Mouse (Mus musculus): Measurements from ENCODE around the gene Dync2li1. TPM values are rescaled to one million over a fixed set of nuclear protein-coding genes. Genes with fewer than 3 reads are reported as not detected.
A peak's percentile ranks its signal among the peaks of the same experiment; 100 is the strongest.

Gene Dync2li1
- polyA plus RNA-seq, 1 experiment from 2014 or later = 31.9 TPM

DNA sequence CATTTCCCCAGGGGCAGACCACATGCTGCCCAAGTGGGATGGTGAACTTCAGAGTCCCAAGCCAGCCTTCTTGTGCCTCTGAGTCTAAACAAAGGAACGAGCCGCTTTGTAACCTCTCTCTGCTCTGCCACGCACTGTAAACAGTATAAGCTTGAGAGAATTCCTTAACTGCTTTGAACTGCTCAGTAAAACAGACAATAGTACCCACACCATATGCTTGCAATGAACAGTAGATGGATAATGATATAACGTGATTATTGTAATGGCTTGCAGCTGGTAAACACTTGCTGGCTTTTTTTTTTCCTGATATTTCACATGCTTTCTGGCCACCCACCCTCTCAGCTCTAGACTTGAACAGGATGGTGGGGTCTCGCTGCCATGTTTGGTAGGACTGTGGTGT is 61.7 kb downstream of the Dync2li1 start:
- no peak overlapping the region for H3K4me2 ChIP-seq (ENCODE audit: low read length)
- ATAC-seq (ENCODE audit: low FRiP score, low TSS enrichment) (no peak), DNase-seq (no peak)
- H3K27ac ChIP-seq (replicated peaks; ENCODE audit: low read depth, low read length) = no peak overlapping the region
- no peaks in the 10 kb centered on the region for H3K36me3 ChIP-seq (ENCODE audit: control insufficient read depth, insufficient read depth, low read length)
- H3K9me3 ChIP-seq (ENCODE audit: control insufficient read depth, low read length) = no peaks in the 10 kb centered on the region
- no peak overlapping the region for H3K9ac ChIP-seq (replicated peaks; ENCODE audit: low read length)
- no peaks in the 10 kb centered on the region for H3K27me3 ChIP-seq (ENCODE audit: control insufficient read depth, insufficient read depth, low read length)
- H3K4me1 ChIP-seq (ENCODE audit: control insufficient read depth, insufficient read depth, low read length) = no peaks in the 10 kb centered on the region
- WGBS = 78% methylated on average over 5 of the region's 5 CpGs
- no peak overlapping the region for H3K4me3 ChIP-seq (replicated peaks; ENCODE audit: low read depth, low read length)

DNA sequence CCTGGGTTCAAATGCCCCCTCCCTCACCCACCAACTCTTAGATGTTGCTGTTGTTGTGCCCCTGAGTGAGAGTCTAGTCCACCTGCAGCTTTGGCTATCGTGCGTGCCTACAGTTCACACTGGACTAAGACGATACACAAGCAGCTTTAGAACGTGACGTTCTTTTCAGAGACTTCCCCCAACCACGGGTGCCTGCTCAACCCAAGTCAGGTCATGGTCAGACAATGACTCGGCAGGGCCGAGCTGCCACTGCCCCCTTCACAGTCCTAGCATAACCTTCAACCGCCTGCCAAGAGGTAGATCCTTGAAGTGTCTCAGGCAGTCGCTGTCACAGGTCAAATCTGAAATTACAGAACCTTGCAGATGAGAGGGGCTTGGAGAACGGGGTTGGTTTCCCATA is 62.5 kb downstream of the Dync2li1 start:
- no peak overlapping the region for H3K9ac ChIP-seq (replicated peaks; ENCODE audit: low read length)
- WGBS = 90% methylated on average over 11 of the region's 11 CpGs
- H3K27ac ChIP-seq (replicated peaks; ENCODE audit: low read depth, low read length) = no peak overlapping the region

DNA sequence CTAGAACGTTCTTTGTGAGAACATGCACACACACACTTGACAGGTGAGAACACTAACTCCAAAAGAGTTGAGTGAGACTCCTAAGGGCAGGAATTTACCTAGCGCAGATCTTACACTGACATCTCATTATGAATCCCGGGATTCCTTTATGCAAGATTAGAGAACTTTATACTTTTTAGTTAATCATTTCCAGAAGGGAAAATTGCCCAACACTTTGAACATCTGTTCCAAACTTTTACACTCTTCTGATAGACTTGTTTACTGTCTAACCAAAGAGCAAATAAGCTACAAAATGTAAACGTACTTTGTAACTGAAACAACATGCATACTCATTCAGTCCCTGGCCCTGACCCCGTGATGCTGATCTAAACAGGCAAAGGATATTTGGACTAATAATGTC is 63.0 kb downstream of the Dync2li1 start:
- Histone ChIP-seq H3K36me3 (ENCODE audit: control insufficient read depth, insufficient read depth, low read length) (no peaks in the 10 kb centered on the region), H3K4me1 (ENCODE audit: control insufficient read depth, insufficient read depth, low read length) (no peaks in the 10 kb centered on the region), H3K9me3 (ENCODE audit: control insufficient read depth, low read length) (no peaks in the 10 kb centered on the region), H3K4me2 (ENCODE audit: low read length) (no peak overlapping the region), H3K4me3 (replicated peaks; ENCODE audit: low read depth, low read length) (no peak overlapping the region), H3K27me3 (ENCODE audit: control insufficient read depth, insufficient read depth, low read length) (no peaks in the 10 kb centered on the region), H3K9ac (replicated peaks; ENCODE audit: low read length) (no peak overlapping the region), H3K27ac (replicated peaks; ENCODE audit: low read depth, low read length) (no peak overlapping the region)
- ATAC-seq (ENCODE audit: low FRiP score, low TSS enrichment) (no peak), DNase-seq (no peak)
- 87% methylated on average over 5 of the region's 5 CpGs for WGBS

More for the DNA sequence above, 62.5 kb downstream of the Dync2li1 start:
- H3K4me2 ChIP-seq (ENCODE audit: low read length) = no peak overlapping the region
- H3K36me3 ChIP-seq (ENCODE audit: control insufficient read depth, insufficient read depth, low read length) = no peaks in the 10 kb centered on the region
- ATAC-seq (ENCODE audit: low FRiP score, low TSS enrichment) (no peak), DNase-seq (no peak)
- no peaks in the 10 kb centered on the region for H3K9me3 ChIP-seq (ENCODE audit: control insufficient read depth, low read length)
- no peak overlapping the region for H3K4me3 ChIP-seq (replicated peaks; ENCODE audit: low read depth, low read length)
- H3K27me3 ChIP-seq (ENCODE audit: control insufficient read depth, insufficient read depth, low read length) = no peaks in the 10 kb centered on the region
- no peaks in the 10 kb centered on the region for H3K4me1 ChIP-seq (ENCODE audit: control insufficient read depth, insufficient read depth, low read length)

DNA sequence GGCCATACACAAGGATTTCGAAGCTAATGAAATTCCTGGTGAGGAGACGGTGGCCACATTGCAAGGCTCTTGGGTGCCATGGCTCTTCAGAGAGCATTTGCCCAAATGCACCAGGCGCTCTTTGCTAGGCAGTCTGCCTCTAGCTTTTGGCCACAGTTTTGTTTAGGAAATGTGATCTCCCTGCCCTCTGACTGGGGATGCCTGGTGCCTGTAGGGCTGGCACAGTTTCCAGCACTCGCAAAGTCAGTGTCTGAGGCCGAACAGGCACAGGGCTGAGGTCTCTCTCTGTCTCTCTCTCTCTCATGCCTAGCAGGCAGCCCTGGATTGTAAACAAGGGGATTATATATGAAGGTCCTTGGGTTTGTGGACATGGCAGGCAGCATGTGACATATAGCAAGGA is 63.8 kb downstream of the Dync2li1 start:
- H3K4me1 ChIP-seq (ENCODE audit: control insufficient read depth, insufficient read depth, low read length) = no peaks in the 10 kb centered on the region
- no peaks in the 10 kb centered on the region for H3K9me3 ChIP-seq (ENCODE audit: control insufficient read depth, low read length)
- no peak overlapping the region for H3K4me3 ChIP-seq (replicated peaks; ENCODE audit: low read depth, low read length)
- DNase-seq = no peak
- H3K36me3 ChIP-seq (ENCODE audit: control insufficient read depth, insufficient read depth, low read length) = no peaks in the 10 kb centered on the region
- H3K27me3 ChIP-seq (ENCODE audit: control insufficient read depth, insufficient read depth, low read length) = no peaks in the 10 kb centered on the region
- no peak overlapping the region for H3K4me2 ChIP-seq (ENCODE audit: low read length)
- ATAC-seq (ENCODE audit: low FRiP score, low TSS enrichment) = no peak
- WGBS = 89% methylated on average over 5 of the region's 5 CpGs
- H3K9ac ChIP-seq (replicated peaks; ENCODE audit: low read length) = no peak overlapping the region
- no peak overlapping the region for H3K27ac ChIP-seq (replicated peaks; ENCODE audit: low read depth, low read length)

DNA sequence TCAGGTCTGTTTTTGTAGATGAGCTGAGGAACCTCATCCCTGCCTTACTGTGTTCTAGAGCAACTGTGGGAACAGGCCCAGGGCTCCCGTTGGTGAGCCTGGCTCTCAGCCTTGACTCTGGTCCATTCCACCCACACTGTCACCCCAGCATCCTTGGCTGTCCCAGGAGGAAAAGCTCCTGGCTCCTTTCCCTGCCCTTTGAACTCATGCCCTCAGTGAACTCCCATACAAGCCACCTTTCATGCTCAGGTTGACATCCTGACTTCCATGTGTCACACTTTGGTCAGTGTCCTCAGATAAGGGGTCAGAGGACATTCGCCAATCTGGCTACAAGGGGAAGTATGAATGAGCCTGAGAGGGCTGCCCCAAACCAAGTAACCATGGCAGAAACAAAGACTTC is 67.4 kb downstream of the Dync2li1 start:
- WGBS = 77% methylated on average over 2 of the region's 2 CpGs
- no peaks in the 10 kb centered on the region for H3K27me3 ChIP-seq (ENCODE audit: control insufficient read depth, insufficient read depth, low read length)
- H3K9me3 ChIP-seq (ENCODE audit: control insufficient read depth, low read length) = no peaks in the 10 kb centered on the region
- no peaks in the 10 kb centered on the region for H3K36me3 ChIP-seq (ENCODE audit: control insufficient read depth, insufficient read depth, low read length)
- no peaks in the 10 kb centered on the region for H3K4me1 ChIP-seq (ENCODE audit: control insufficient read depth, insufficient read depth, low read length)
- DNase-seq (no peak), ATAC-seq (ENCODE audit: low FRiP score, low TSS enrichment) (no peak)
- H3K27ac ChIP-seq (replicated peaks; ENCODE audit: low read depth, low read length) = no peak overlapping the region
- H3K4me2 ChIP-seq (ENCODE audit: low read length) = no peak overlapping the region
- H3K4me3 ChIP-seq (replicated peaks; ENCODE audit: low read depth, low read length) = no peak overlapping the region
- no peak overlapping the region for H3K9ac ChIP-seq (replicated peaks; ENCODE audit: low read length)

DNA sequence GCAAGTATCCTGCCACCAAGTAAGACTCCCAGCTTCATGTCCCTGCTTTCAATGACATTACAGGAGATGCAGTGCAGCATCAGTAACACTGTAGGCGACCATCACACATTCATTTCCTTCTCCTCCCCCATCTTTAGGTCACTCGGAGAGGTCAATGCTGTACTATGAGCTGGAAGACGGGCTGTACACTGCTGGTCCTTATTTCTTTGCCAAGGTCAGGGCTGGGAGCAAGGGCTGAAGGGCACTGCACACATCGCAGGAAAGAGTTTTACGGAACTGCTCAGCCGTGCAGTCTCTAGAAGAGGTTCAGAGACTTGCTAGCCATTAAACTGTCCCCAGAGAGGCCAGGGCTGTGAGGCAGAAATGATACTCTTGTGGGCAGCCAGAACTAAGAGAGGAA is 70.2 kb downstream of the Dync2li1 start:
- DNase-seq = no peak

DNA sequence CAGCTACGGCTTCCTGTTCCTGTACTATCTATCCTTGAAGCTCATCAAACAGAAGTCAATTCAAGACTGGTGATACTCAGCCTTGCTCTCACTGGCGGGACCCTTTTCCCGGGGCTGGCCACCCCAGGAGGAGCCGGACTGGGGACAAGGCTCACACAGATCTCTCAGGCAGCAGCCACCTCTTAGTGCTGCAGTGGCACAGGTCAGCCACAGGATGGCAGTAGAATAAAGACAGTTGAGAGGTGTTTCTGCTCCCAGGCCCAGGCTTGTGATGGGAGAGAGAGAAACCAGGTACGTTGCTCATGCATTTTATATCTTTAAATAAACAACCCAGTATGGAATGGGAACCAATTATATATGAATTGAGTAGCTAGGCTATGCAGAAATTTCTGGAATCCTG is 72.4 kb downstream of the Dync2li1 start:
- H3K4me3 ChIP-seq (replicated peaks; ENCODE audit: low read depth, low read length) = no peak overlapping the region
- peaks cover 7% of the 10 kb centered on the region; the same call in 1 of the 2 replicates for H3K4me1 ChIP-seq (ENCODE audit: control insufficient read depth, insufficient read depth, low read length)
- ATAC-seq (ENCODE audit: low FRiP score, low TSS enrichment) (peak; percentile 64; the same call in 1 of the 2 replicates), DNase-seq (peak; percentile 85)
- H3K4me2 ChIP-seq (ENCODE audit: low read length) = no peak overlapping the region
- no peak overlapping the region for H3K9ac ChIP-seq (replicated peaks; ENCODE audit: low read length)
- no peaks in the 10 kb centered on the region for H3K9me3 ChIP-seq (ENCODE audit: control insufficient read depth, low read length)
- 26% methylated on average over 5 of the region's 5 CpGs for WGBS
- H3K36me3 ChIP-seq (ENCODE audit: control insufficient read depth, insufficient read depth, low read length) = no peaks in the 10 kb centered on the region
- H3K27ac ChIP-seq (replicated peaks; ENCODE audit: low read depth, low read length) = no peak overlapping the region
- no peaks in the 10 kb centered on the region for H3K27me3 ChIP-seq (ENCODE audit: control insufficient read depth, insufficient read depth, low read length)

More for the DNA sequence above, 70.2 kb downstream of the Dync2li1 start:
- H3K36me3 ChIP-seq (ENCODE audit: control insufficient read depth, insufficient read depth, low read length) = no peaks in the 10 kb centered on the region
- no peaks in the 10 kb centered on the region for H3K27me3 ChIP-seq (ENCODE audit: control insufficient read depth, insufficient read depth, low read length)
- no peak for ATAC-seq (ENCODE audit: low FRiP score, low TSS enrichment)
- H3K4me1 ChIP-seq (ENCODE audit: control insufficient read depth, insufficient read depth, low read length) = no peaks in the 10 kb centered on the region
- no peak overlapping the region for H3K27ac ChIP-seq (replicated peaks; ENCODE audit: low read depth, low read length)
- no peak overlapping the region for H3K4me2 ChIP-seq (ENCODE audit: low read length)
- 70% methylated on average over 6 of the region's 6 CpGs for WGBS
- no peak overlapping the region for H3K9ac ChIP-seq (replicated peaks; ENCODE audit: low read length)
- no peaks in the 10 kb centered on the region for H3K9me3 ChIP-seq (ENCODE audit: control insufficient read depth, low read length)
- no peak overlapping the region for H3K4me3 ChIP-seq (replicated peaks; ENCODE audit: low read depth, low read length)

Other genes with a start within 250 kb of the Dync2li1 start
- gene Thada, start 160.3 kb upstream of the Dync2li1 start, polyA plus RNA-seq (2014; fragmentation: Nextera tagmentation; extraction: Ambion mirVana) = 7.0 and 9.5 TPM in 2 replicates
- 1.8 and 3.4 TPM in 2 replicates for gene Plekhh2, start 114.6 kb upstream of the Dync2li1 start, polyA plus RNA-seq (2014; fragmentation: Nextera tagmentation; extraction: Ambion mirVana)
- 0.09 TPM in 2 replicates for gene Abcg8, start 49.8 kb downstream of the Dync2li1 start, polyA plus RNA-seq (2014; fragmentation: Nextera tagmentation; extraction: Ambion mirVana)
- 0.28 and 1.2 TPM in 2 replicates for gene Abcg5, start 56.5 kb downstream of the Dync2li1 start, polyA plus RNA-seq (2014; fragmentation: Nextera tagmentation; extraction: Ambion mirVana)
- gene Lrpprc, start 164.3 kb downstream of the Dync2li1 start, polyA plus RNA-seq (2014; fragmentation: Nextera tagmentation; extraction: Ambion mirVana) = 36.4 and 51.4 TPM in 2 replicates